Mouse (Mus musculus) cerebellum, postnatal 10 days (tissue): ENCODE measurements around the gene Bbs4.
A peak's percentile ranks its signal among the peaks of the same experiment; 100 is the strongest.
"Not testable (repeated sequence)": the region's sequence is repeated elsewhere in the genome, so short reads cannot be mapped to it uniquely, and the experiment has no call there.

Source experiments
- DNase-seq, 2 experiments: peaks; one replicate each; pipeline ENCODE4 v3.0.0; 2021; ENCODE audit warnings: mixed read lengths in 2 of 2

The Bbs4 gene

GRCm38 (mm10) chr9:59353253-59353639 is at the start of gene Bbs4:
Gene Bbs4 (minus strand): TSS chr9:59353508.
- peak; percentile 94 to 96 for DNase-seq

- DNase-seq = no peak
Observed at GRCm38 (mm10) chr9:59389086-59389485, 35.8 kb upstream of the Bbs4 start.

- DNase-seq = no peak
Observed at GRCm38 (mm10) chr9:59388311-59388710, 35.0 kb upstream of the Bbs4 start.

- peak in 1 of 2 experiments; percentile 7 for DNase-seq
Observed at GRCm38 (mm10) chr9:59387461-59387860, 34.2 kb upstream of the Bbs4 start.

GRCm38 (mm10) chr9:59375626-59376025 is 22.3 kb upstream of the Bbs4 start:
- DNase-seq = no peak

- DNase-seq = no peak
Observed at GRCm38 (mm10) chr9:59369646-59370045, 16.3 kb upstream of the Bbs4 start.

- DNase-seq = no peak
Observed at GRCm38 (mm10) chr9:59369220-59369619, 15.9 kb upstream of the Bbs4 start.

- DNase-seq = not testable (repeated sequence)
Observed at GRCm38 (mm10) chr9:59360487-59360886, 7.2 kb upstream of the Bbs4 start.

- not testable (repeated sequence) for DNase-seq
Observed at GRCm38 (mm10) chr9:59358041-59358440, 4.7 kb upstream of the Bbs4 start.

GRCm38 (mm10) chr9:59352586-59353252 is 589 bp downstream of the Bbs4 start:
- no peak for DNase-seq

- no peak for DNase-seq
Observed at GRCm38 (mm10) chr9:59346176-59346575, 7.1 kb downstream of the Bbs4 start.

- peak; percentile 12 to 13 for DNase-seq
Observed at GRCm38 (mm10) chr9:59340002-59340401, 13.3 kb downstream of the Bbs4 start.

- no peak for DNase-seq
Observed at GRCm38 (mm10) chr9:59339107-59339506, 14.2 kb downstream of the Bbs4 start.

GRCm38 (mm10) chr9:59338411-59338810 is 14.9 kb downstream of the Bbs4 start:
- no peak for DNase-seq

- no peak for DNase-seq
Observed at GRCm38 (mm10) chr9:59337889-59338288, 15.4 kb downstream of the Bbs4 start.

GRCm38 (mm10) chr9:59336539-59336938 is 16.8 kb downstream of the Bbs4 start:
- no peak for DNase-seq

- DNase-seq = no peak
Observed at GRCm38 (mm10) chr9:59330055-59330454, 23.3 kb downstream of the Bbs4 start.

- DNase-seq = no peak
Observed at GRCm38 (mm10) chr9:59324351-59324750, 29.0 kb downstream of the Bbs4 start.

GRCm38 (mm10) chr9:59316206-59316605 is 37.1 kb downstream of the Bbs4 start:
- DNase-seq = no peak

GRCm38 (mm10) chr9:59311284-59311670 is 42.0 kb downstream of the Bbs4 start:
- DNase-seq = no peak

GRCm38 (mm10) chr9:59310582-59311283 is 42.6 kb downstream of the Bbs4 start:
- DNase-seq = no peak

GRCm38 (mm10) chr9:59307890-59308289 is 45.4 kb downstream of the Bbs4 start:
- no peak for DNase-seq

GRCm38 (mm10) chr9:59296419-59296818 is 56.9 kb downstream of the Bbs4 start:
- no peak for DNase-seq

GRCm38 (mm10) chr9:59292493-59292875 is 60.8 kb downstream of the Bbs4 start:
- no peak for DNase-seq
